Mouse (Mus musculus) cerebellum, postnatal 25 days (tissue): ENCODE results near the gene Inpp1.
A peak's percentile ranks its signal among the peaks of the same experiment; 100 is the strongest.

Source experiments
- DNase-seq, 2 experiments: peaks; one replicate each; pipeline ENCODE4 v3.0.0; 2021; ENCODE audit warnings: mixed read lengths in 2 of 2

Inpp1 gene

DNA sequence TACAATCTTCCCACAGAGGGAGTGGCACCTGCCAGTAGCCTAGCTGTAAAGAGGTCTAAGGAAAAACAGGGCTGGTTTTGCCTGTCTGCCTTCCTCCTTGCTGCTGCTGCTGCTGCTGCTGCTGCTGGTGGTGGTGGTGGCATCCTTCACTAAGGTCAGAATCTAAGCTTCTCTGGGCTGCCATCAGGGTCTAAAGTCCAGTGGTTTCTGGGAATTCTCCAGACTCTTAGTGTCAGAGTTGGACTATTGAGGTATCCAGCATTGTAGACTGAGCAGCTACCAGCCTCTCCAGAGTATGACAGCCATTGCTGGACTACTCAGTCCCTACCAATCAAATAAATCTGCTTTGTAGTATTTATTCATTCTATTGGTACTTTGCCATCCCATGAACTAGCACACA is 24.8 kb downstream of the Inpp1 start:
- no peak for DNase-seq

DNA sequence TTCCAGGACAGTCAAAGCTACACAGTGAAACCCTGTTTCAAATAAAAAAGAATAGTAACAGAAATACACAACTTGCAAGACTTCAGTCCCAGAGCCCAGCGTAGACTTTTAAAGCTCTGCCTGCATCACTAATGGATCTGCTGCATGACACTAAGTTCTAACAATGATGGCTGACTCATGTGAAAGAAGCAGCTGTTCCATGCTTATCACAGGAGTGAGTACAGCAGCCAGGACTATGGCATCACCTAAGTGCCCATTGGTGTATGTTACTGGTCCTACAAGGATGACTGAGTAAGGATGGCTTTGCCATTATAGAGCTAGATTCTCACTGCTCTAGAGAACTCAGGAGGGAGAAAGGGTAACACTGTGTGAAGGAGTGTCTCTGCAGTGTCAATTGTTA is 30.2 kb downstream of the Inpp1 start:
- DNase-seq = no peak

GRCm38 (mm10) chr1:52765176-52766111 is 52.0 kb downstream of the Inpp1 start:
- no peak for DNase-seq

- no peak for DNase-seq
Measured at GRCm38 (mm10) chr1:52763894-52764809, 53.3 kb downstream of the Inpp1 start.

- DNase-seq = no peak
Measured at GRCm38 (mm10) chr1:52758174-52758573, 59.3 kb downstream of the Inpp1 start.

- no peak for DNase-seq
Measured at GRCm38 (mm10) chr1:52754331-52754730, 63.2 kb downstream of the Inpp1 start.

DNA sequence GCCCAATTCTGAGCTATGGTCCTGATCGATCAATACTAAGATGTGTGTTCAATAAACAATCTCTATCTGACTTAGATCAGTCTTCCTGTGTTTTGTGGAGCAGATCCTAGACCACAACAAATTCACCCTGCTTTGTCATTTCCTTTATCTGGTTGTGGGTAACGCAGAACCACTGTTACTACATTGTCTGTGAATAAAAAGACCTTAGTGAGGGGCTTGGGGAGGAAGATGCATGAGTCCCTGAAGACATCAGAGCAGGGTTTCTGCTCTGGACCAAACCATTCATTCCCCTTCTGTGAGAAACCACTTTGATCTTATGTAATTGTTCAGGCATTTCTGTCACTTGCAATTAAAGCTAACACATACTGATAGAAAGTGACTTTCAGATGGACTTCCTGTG is 63.7 kb downstream of the Inpp1 start:
- no peak for DNase-seq

GRCm38 (mm10) chr1:52752706-52753105 is 64.8 kb downstream of the Inpp1 start:
- no peak for DNase-seq

- no peak for DNase-seq
Measured at GRCm38 (mm10) chr1:52751634-52752033, 65.9 kb downstream of the Inpp1 start.

- DNase-seq = no peak
Measured at GRCm38 (mm10) chr1:52749978-52750377, 67.5 kb downstream of the Inpp1 start.

DNA sequence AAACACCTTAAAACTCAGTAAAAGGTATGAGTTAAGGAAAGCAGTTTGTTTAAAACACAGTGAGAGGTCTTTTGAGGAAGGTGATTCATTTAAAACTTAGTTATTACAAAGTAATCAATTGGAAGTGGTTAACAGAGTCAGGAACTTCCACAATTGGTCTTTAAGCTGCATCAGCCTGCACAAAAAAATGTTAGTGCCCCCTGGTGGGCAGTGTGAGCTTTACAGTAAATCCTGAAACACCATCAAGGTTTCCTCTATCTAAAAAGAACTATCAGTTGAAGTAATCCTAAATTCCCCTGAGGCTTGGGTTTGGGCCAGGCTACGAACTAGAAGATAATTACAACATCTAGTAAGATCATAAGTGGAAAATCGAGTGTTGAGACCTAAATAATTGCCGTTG is 69.2 kb downstream of the Inpp1 start:
- DNase-seq = peak; percentile 74 to 86

GRCm38 (mm10) chr1:52742567-52742966 is 74.9 kb downstream of the Inpp1 start:
- DNase-seq = no peak
